Mouse (Mus musculus): ENCODE results near the gene Dgki. TPM values are rescaled to one million over a fixed set of nuclear protein-coding genes. Genes with fewer than 3 reads are reported as not detected.
A peak's percentile ranks its signal among the peaks of the same experiment; 100 is the strongest.

The Dgki gene
- total and polyA plus RNA-seq, 2 experiments from 2014 or later: 4.5 to 20.1 TPM

- peak; percentile 87 for TF ChIP-seq CTCF (IDR thresholded peaks at IDR 0.05; ENCODE audit: low read depth)
- Histone ChIP-seq H3K9ac (replicated peaks; ENCODE audit: low read length) (peak overlapping the region; percentile 21), H3K27ac (peak overlapping the region; percentile 18; the same call in 1 of the 2 replicates), H3K4me1 (ENCODE audit: insufficient read depth, low read length) (peaks cover 10% of the 10 kb centered on the region), H3K27me3 (ENCODE audit: insufficient read depth, low read length) (no peaks in the 10 kb centered on the region), H3K9me3 (ENCODE audit: low read length) (no peaks in the 10 kb centered on the region), H3K36me3 (ENCODE audit: insufficient read depth, low read length) (no peaks in the 10 kb centered on the region), H3K4me2 (ENCODE audit: low read depth, low read length) (no peak overlapping the region), H3K4me3 (ENCODE audit: low read length) (no peak overlapping the region)
- 24% methylated on average over 8 of the region's 8 CpGs for WGBS
- peak; percentile 90 for ATAC-seq
- peak; percentile 87 for DNase-seq (ENCODE audit: low spot score)
Observed at GRCm38 (mm10) chr6:37038444-37038843, 261.5 kb downstream of the Dgki start.

DNA sequence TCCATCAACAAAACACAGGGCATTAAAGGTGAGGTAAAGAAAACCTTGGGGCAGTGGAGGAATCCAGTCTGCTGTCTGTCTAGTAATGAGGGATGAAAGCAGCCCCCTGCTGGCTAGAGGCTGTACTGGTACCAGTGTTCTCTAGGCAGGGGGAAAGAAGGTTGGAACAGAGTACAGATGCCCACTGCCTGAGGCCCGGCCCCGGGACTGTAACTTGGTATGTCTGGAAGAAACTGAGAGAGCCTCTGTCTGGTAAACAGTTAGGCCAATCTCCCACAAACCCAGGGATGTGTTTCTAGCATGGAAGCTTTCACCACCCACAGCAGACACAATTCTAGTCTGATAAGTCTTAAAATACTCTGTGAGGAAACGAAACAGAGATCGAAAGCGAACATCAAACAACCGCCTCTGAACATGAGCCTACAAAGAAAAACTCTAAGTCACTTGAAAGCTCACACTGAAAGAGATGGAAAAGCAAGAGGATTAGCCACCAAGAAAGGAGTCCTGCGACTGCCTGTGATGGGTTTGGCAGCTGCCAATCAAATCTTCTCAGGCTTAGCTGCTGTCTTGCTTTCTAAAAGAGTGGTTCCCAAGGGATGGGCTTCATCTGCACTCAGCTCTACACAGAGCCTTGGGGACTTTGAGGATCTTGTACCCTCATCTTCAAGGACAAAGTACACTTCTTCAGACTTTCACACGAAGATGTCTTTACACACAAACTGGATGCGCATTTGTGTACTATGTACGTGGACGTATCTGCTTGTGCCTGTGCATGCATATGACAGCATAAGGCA lies 262.7 kb downstream of the Dgki start:
- H3K4me1 ChIP-seq (ENCODE audit: insufficient read depth, low read length): peaks cover 10% of the 10 kb centered on the region
- ATAC-seq: peak; percentile 50; the same call in 1 of the 2 replicates
- no peak overlapping the region for H3K4me2 ChIP-seq (ENCODE audit: low read depth, low read length)
- no peaks in the 10 kb centered on the region for H3K36me3 ChIP-seq (ENCODE audit: insufficient read depth, low read length)
- no peaks in the 10 kb centered on the region for H3K9me3 ChIP-seq (ENCODE audit: low read length)
- peak; percentile 78 for TF ChIP-seq CTCF (IDR thresholded peaks at IDR 0.05; ENCODE audit: low read depth)
- H3K27ac ChIP-seq: no peak overlapping the region
- H3K27me3 ChIP-seq (ENCODE audit: insufficient read depth, low read length): no peaks in the 10 kb centered on the region
- 69% methylated on average over 11 of the region's 11 CpGs for WGBS
- peak; percentile 66 for DNase-seq (ENCODE audit: low spot score)
- H3K9ac ChIP-seq (replicated peaks; ENCODE audit: low read length): no peak overlapping the region
- no peak overlapping the region for H3K4me3 ChIP-seq (ENCODE audit: low read length)

GRCm38 (mm10) chr6:37035681-37036080 lies 264.3 kb downstream of the Dgki start:
- Histone ChIP-seq H3K9me3 (ENCODE audit: low read length) (no peaks in the 10 kb centered on the region), H3K36me3 (ENCODE audit: insufficient read depth, low read length) (no peaks in the 10 kb centered on the region), H3K9ac (replicated peaks; ENCODE audit: low read length) (no peak overlapping the region), H3K4me3 (ENCODE audit: low read length) (no peak overlapping the region), H3K4me2 (ENCODE audit: low read depth, low read length) (no peak overlapping the region), H3K27me3 (ENCODE audit: insufficient read depth, low read length) (no peaks in the 10 kb centered on the region), H3K4me1 (ENCODE audit: insufficient read depth, low read length) (peaks cover 10% of the 10 kb centered on the region), H3K27ac (no peak overlapping the region)
- DNase-seq (ENCODE audit: low spot score): no peak
- WGBS: 69% methylated on average over 6 of the region's 6 CpGs
- TF ChIP-seq CTCF (IDR thresholded peaks at IDR 0.05; ENCODE audit: low read depth): no peak
- ATAC-seq: no peak

GRCm38 (mm10) chr6:37030986-37031385 lies 269.0 kb downstream of the Dgki start:
- Histone ChIP-seq H3K4me1 (ENCODE audit: insufficient read depth, low read length) (no peaks in the 10 kb centered on the region), H3K9me3 (ENCODE audit: low read length) (no peaks in the 10 kb centered on the region), H3K9ac (replicated peaks; ENCODE audit: low read length) (no peak overlapping the region), H3K36me3 (ENCODE audit: insufficient read depth, low read length) (peaks cover 8% of the 10 kb centered on the region; the same call in 1 of the 2 replicates), H3K4me2 (ENCODE audit: low read depth, low read length) (no peak overlapping the region), H3K27me3 (ENCODE audit: insufficient read depth, low read length) (no peaks in the 10 kb centered on the region), H3K27ac (no peak overlapping the region), H3K4me3 (ENCODE audit: low read length) (no peak overlapping the region)
- DNase-seq (ENCODE audit: low spot score): peak; percentile 21
- no peak for TF ChIP-seq CTCF (IDR thresholded peaks at IDR 0.05; ENCODE audit: low read depth)
- 74% methylated on average over 1 of the region's 1 CpGs for WGBS
- ATAC-seq: no peak

GRCm38 (mm10) chr6:37030402-37030801 lies 269.6 kb downstream of the Dgki start:
- Histone ChIP-seq H3K27ac (no peak overlapping the region), H3K4me2 (ENCODE audit: low read depth, low read length) (no peak overlapping the region), H3K27me3 (ENCODE audit: insufficient read depth, low read length) (no peaks in the 10 kb centered on the region), H3K9me3 (ENCODE audit: low read length) (no peaks in the 10 kb centered on the region), H3K4me1 (ENCODE audit: insufficient read depth, low read length) (no peaks in the 10 kb centered on the region), H3K36me3 (ENCODE audit: insufficient read depth, low read length) (peaks cover 8% of the 10 kb centered on the region; the same call in 1 of the 2 replicates), H3K9ac (replicated peaks; ENCODE audit: low read length) (no peak overlapping the region), H3K4me3 (ENCODE audit: low read length) (no peak overlapping the region)
- no peak for TF ChIP-seq CTCF (IDR thresholded peaks at IDR 0.05; ENCODE audit: low read depth)
- DNase-seq (ENCODE audit: low spot score): peak; percentile 12
- WGBS: 80% methylated on average over 2 of the region's 2 CpGs
- ATAC-seq: no peak

- Histone ChIP-seq H3K4me3 (ENCODE audit: low read length) (no peak overlapping the region), H3K9me3 (ENCODE audit: low read length) (no peaks in the 10 kb centered on the region), H3K36me3 (ENCODE audit: insufficient read depth, low read length) (peaks cover 12% of the 10 kb centered on the region; the same call in 1 of the 2 replicates), H3K4me2 (ENCODE audit: low read depth, low read length) (no peak overlapping the region), H3K27me3 (ENCODE audit: insufficient read depth, low read length) (no peaks in the 10 kb centered on the region), H3K27ac (no peak overlapping the region), H3K9ac (replicated peaks; ENCODE audit: low read length) (no peak overlapping the region), H3K4me1 (ENCODE audit: insufficient read depth, low read length) (no peaks in the 10 kb centered on the region)
- no peak for DNase-seq (ENCODE audit: low spot score)
- no peak for TF ChIP-seq CTCF (IDR thresholded peaks at IDR 0.05; ENCODE audit: low read depth)
- no peak for ATAC-seq
- 85% methylated on average over 6 of the region's 6 CpGs for WGBS
Observed at GRCm38 (mm10) chr6:37028841-37029240, 271.1 kb downstream of the Dgki start.

DNA sequence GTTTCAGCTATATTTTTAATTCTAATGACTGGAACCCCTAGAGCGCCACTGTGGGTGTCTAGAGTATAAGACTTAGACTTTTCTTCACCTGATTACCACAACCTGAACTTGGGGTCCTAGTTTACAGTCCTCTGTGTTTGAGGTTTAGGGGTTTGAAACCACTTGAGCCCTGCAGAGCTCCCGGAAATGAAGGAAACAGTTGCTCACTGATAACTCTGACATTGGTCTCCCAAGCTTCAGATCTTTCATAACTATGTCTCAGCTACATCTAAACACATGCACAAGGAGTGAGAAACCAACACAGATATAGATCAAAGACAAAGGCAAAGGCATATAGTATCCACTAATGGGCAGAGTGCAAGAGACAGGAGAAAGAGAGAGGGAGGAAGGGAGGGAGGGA lies 271.7 kb downstream of the Dgki start:
- DNase-seq (ENCODE audit: low spot score) (no peak), ATAC-seq (no peak)
- Histone ChIP-seq H3K27ac (no peak overlapping the region), H3K9ac (replicated peaks; ENCODE audit: low read length) (no peak overlapping the region), H3K4me3 (ENCODE audit: low read length) (no peak overlapping the region), H3K4me2 (ENCODE audit: low read depth, low read length) (no peak overlapping the region), H3K9me3 (ENCODE audit: low read length) (no peaks in the 10 kb centered on the region), H3K36me3 (ENCODE audit: insufficient read depth, low read length) (peaks cover 12% of the 10 kb centered on the region; the same call in 1 of the 2 replicates), H3K27me3 (ENCODE audit: insufficient read depth, low read length) (no peaks in the 10 kb centered on the region), H3K4me1 (ENCODE audit: insufficient read depth, low read length) (no peaks in the 10 kb centered on the region)
- 99% methylated on average over 2 of the region's 2 CpGs for WGBS
- no peak for TF ChIP-seq CTCF (IDR thresholded peaks at IDR 0.05; ENCODE audit: low read depth)

Data from hindbrain, postnatal 0 days (tissue).